Mouse (Mus musculus): ENCODE data around the gene Hspa1b.
A peak's percentile ranks its signal among the peaks of the same experiment; 100 is the strongest.
"Not testable (repeated sequence)": the region's sequence is repeated elsewhere in the genome, so short reads cannot be mapped to it uniquely, and the experiment has no call there.

Hspa1b gene

GRCm38 (mm10) chr17:34953258-34953657 lies 5.8 kb downstream of the Hspa1b start:
- Histone ChIP-seq H3K4me3 (replicated peaks; ENCODE audit: low read length) (peak overlapping the region; percentile 96), H3K9me3 (ENCODE audit: low read length) (no peaks in the 10 kb centered on the region), H3K27me3 (ENCODE audit: insufficient read depth, low read length) (peaks cover 14% of the 10 kb centered on the region), H3K4me1 (replicated peaks; ENCODE audit: low read depth, low read length) (peaks cover 21% of the 10 kb centered on the region), H3K36me3 (ENCODE audit: insufficient read depth, low read length) (peaks cover 28% of the 10 kb centered on the region)
- TF ChIP-seq POU5F1 (IDR thresholded peaks at IDR 0.05; ENCODE audit: borderline replicate concordance, low read length) (no peak), NANOG (IDR thresholded peaks at IDR 0.05; ENCODE audit: borderline replicate concordance, low read length) (no peak), CTCF (conservative IDR thresholded peaks at IDR 0.05; ENCODE audit: low read length) (no peak)

- Histone ChIP-seq H3K9me3 (ENCODE audit: low read length) (no peaks in the 10 kb centered on the region), H3K27me3 (ENCODE audit: insufficient read depth, low read length) (peaks cover 14% of the 10 kb centered on the region; the same call in 1 of the 2 replicates), H3K36me3 (ENCODE audit: insufficient read depth, low read length) (peaks cover 28% of the 10 kb centered on the region), H3K4me1 (replicated peaks; ENCODE audit: low read depth, low read length) (peaks cover 21% of the 10 kb centered on the region), H3K4me3 (replicated peaks; ENCODE audit: low read length) (peak overlapping the region; percentile 96)
- TF ChIP-seq POU5F1 (IDR thresholded peaks at IDR 0.05; ENCODE audit: borderline replicate concordance, low read length) (no peak), CTCF (conservative IDR thresholded peaks at IDR 0.05; ENCODE audit: low read length) (peak; percentile 73)
These were observed 6.5 kb downstream of the Hspa1b start for GRCm38 (mm10) chr17:34952378-34953040.

DNA sequence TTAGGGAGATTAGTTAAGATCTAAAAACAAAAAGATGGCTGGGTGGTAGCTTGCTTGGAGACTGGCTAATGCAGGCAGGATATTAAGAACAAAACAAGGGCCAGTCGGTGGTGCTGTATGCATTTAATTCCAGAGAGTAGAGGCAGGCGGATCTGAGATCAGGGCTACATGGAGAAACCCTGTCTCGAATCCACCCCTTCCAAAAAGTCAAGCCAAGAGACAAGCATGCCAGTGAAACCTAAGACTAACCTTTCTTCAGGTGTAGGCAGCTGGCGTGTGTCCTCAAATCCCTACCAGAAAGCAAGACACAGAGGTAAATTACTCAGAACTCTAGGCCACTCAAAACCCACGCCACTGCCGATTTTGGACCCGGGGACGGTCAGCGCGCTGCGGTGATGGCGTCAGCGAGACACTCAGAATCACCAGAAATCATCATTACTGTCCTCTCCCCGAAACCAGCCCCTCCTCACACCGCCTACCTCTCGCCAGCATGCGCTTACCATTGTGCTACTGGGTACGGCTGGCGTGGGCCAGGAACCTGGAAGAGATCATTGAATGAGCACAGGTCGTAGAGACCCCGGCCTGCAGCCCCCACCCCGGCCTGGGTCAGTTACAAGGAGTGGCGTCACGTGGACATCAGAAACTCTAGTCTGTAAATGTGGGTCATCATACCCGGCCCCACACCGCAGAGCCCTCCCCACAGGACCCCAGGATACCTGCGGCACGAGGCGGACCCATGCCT lies 7.2 kb downstream of the Hspa1b start:
- Histone ChIP-seq H3K4me3 (replicated peaks; ENCODE audit: low read length) (peak overlapping the region; percentile 96), H3K36me3 (ENCODE audit: insufficient read depth, low read length) (peaks cover 28% of the 10 kb centered on the region), H3K4me1 (replicated peaks; ENCODE audit: low read depth, low read length) (peaks cover 21% of the 10 kb centered on the region), H3K27me3 (ENCODE audit: insufficient read depth, low read length) (peaks cover 9% of the 10 kb centered on the region; the same call in 1 of the 2 replicates), H3K9me3 (ENCODE audit: low read length) (no peaks in the 10 kb centered on the region)
- TF ChIP-seq POU5F1 (IDR thresholded peaks at IDR 0.05; ENCODE audit: borderline replicate concordance, low read length) (no peak), NANOG (IDR thresholded peaks at IDR 0.05; ENCODE audit: borderline replicate concordance, low read length) (no peak), CTCF (conservative IDR thresholded peaks at IDR 0.05; ENCODE audit: low read length) (no peak)

DNA sequence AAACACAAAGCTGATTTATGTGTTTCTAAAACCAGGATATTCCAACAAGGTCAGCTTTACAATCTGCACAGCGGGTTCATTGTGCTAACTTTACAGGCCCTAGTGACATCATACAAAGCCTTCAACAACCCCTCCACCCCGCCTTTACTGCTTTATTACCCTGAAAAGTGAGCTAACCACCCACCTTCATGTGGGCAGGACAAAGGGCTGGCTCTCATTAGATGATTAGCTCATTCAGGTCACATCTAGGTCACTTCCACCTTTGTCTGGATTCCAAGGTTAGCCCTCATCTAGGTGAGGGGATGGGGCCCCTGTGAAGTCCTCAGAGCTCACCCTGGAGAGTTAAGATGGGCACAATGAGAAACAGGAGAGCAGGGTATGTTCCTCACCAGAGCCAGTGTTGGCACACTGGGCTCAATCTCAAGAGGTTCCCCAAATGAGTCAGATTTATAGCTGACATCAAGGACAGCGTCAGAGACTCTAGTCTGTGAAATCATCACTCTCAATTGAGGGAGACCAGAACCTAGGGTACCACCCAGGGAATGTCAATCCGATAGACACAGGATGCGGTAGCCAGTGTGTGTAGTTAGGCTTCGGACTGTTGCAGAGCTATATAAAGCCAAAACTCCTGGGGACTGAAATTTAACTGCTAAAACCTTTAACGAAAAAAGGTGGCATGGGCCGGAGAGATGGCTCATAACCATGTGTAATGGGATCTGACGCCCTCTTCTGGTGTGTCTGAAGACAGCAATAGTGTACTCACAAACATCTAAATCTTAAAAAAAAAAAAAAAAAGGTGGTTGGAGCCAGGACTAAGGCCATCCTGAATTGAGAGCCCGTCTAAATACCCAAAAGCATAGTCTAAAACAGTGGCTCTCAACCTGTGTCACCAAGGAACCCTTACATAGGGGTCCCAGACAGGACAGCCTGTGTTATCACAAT lies 8.3 kb downstream of the Hspa1b start:
- Histone ChIP-seq H3K4me1 (replicated peaks; ENCODE audit: low read depth, low read length) (peaks cover 21% of the 10 kb centered on the region), H3K4me3 (replicated peaks; ENCODE audit: low read length) (peak overlapping the region; percentile 96), H3K36me3 (ENCODE audit: insufficient read depth, low read length) (peaks cover 28% of the 10 kb centered on the region), H3K27me3 (ENCODE audit: insufficient read depth, low read length) (peaks cover 4% of the 10 kb centered on the region; the same call in 1 of the 2 replicates), H3K9me3 (ENCODE audit: low read length) (no peaks in the 10 kb centered on the region)
- peak; percentile 15; the same call in 1 of the 2 replicates for TF ChIP-seq CTCF (conservative IDR thresholded peaks at IDR 0.05; ENCODE audit: low read length)
- TF ChIP-seq POU5F1 (IDR thresholded peaks at IDR 0.05; ENCODE audit: borderline replicate concordance, low read length), result no peak
- TF ChIP-seq NANOG (IDR thresholded peaks at IDR 0.05; ENCODE audit: borderline replicate concordance, low read length), result no peak

DNA sequence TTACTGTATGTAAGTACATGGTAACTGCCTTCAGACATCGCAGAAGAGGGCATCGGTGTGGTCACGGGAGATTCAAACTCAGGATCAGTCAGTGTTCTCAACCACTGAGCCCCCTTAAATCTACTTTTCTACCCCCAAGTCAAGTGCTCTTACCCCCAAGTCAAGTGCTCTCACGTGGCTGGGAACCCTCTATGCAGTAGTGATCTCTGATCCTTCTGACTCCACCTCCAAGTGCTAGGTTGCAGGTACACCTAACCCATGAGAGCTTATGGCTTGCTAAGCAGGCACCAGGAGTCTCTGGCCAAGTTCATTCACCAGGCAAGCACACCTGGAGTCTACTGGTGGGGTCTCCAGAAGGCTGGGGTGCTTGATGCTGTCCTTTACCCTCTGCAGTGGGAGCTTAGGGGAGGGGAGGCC lies 9.5 kb downstream of the Hspa1b start:
- no peaks in the 10 kb centered on the region for H3K27me3 ChIP-seq (ENCODE audit: insufficient read depth, low read length)
- peaks cover 28% of the 10 kb centered on the region for H3K36me3 ChIP-seq (ENCODE audit: insufficient read depth, low read length)
- TF ChIP-seq CTCF (conservative IDR thresholded peaks at IDR 0.05; ENCODE audit: low read length) (no peak), POU5F1 (IDR thresholded peaks at IDR 0.05; ENCODE audit: borderline replicate concordance, low read length) (no peak), NANOG (IDR thresholded peaks at IDR 0.05; ENCODE audit: borderline replicate concordance, low read length) (no peak)
- H3K9me3 ChIP-seq (ENCODE audit: low read length), result no peaks in the 10 kb centered on the region
- peaks cover 21% of the 10 kb centered on the region for H3K4me1 ChIP-seq (replicated peaks; ENCODE audit: low read depth, low read length)
- peak overlapping the region; percentile 96 for H3K4me3 ChIP-seq (replicated peaks; ENCODE audit: low read length)

DNA sequence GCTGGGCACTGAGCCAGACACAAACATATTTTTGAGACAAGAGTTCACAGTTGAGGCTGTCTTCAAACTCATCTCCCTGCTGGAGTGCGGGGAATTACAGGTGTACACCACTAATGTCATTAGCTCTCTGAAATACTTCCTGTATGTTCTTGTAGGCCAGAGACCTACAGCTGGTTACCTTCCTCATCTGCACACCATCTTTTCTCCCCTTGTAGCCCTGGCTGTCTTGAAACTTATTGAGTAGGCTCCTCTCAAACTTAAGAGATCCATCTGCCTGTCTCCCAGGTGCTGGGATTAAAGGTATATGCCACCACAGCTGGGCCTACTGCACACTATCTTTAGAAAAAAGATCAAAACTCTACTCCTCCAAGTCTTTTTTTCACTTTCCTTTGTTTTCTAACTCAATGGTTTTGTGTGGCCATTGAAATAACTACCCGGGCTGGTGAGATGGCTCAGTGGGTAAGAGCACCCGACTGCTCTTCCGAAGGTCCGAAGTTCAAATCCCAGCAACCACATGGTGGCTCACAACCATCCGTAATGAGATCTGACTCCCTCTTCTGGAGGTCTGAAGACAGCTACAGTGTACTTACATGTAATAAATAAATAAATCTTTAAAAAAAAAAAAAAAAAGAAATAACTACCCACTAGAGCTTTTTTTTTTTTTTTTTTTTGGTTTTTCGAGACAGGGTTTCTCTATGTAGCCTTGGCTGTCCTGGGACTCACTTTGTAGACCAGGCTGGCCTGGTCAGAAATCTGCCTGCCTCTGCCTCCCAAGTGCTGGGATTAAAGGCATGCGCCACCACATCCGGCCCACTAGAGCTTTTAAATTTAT lies 10.1 kb downstream of the Hspa1b start:
- not testable (repeated sequence) for H3K4me3 ChIP-seq (replicated peaks; ENCODE audit: low read length); H3K9me3 ChIP-seq (ENCODE audit: low read length); H3K27me3 ChIP-seq (ENCODE audit: insufficient read depth, low read length)
- Histone ChIP-seq H3K4me1 (replicated peaks; ENCODE audit: low read depth, low read length) (peaks cover 21% of the 10 kb centered on the region), H3K36me3 (ENCODE audit: insufficient read depth, low read length) (peaks cover 28% of the 10 kb centered on the region)

- Histone ChIP-seq H3K36me3 (ENCODE audit: insufficient read depth, low read length) (peaks cover 28% of the 10 kb centered on the region), H3K4me1 (replicated peaks; ENCODE audit: low read depth, low read length) (peaks cover 16% of the 10 kb centered on the region), H3K27me3 (ENCODE audit: insufficient read depth, low read length) (no peaks in the 10 kb centered on the region), H3K9me3 (ENCODE audit: low read length) (no peaks in the 10 kb centered on the region), H3K4me3 (replicated peaks; ENCODE audit: low read length) (no peak overlapping the region)
- no peak for TF ChIP-seq POU5F1 (IDR thresholded peaks at IDR 0.05; ENCODE audit: borderline replicate concordance, low read length)
- TF ChIP-seq CTCF (conservative IDR thresholded peaks at IDR 0.05; ENCODE audit: low read length), result peak; percentile 57
These were observed 11.4 kb downstream of the Hspa1b start for GRCm38 (mm10) chr17:34947606-34948005.

Data from E14TG2a.4 (cell line).